ENCODE assay signal across 9 mouse cellular contexts in genomic region chr17:6960349-6960748, GRCm38 (mm10). TPM values are rescaled to one million over a fixed set of nuclear protein-coding genes. Genes with fewer than 3 reads are reported as not detected.
A peak's percentile ranks its signal among the peaks of the same experiment; 100 is the strongest.
DNase-seq lines count a peak whose midpoint lies in the region; ATAC-seq and TF ChIP-seq lines count a peak whose summit lies in the region.
"Not testable (repeated sequence)": the region's sequence is repeated elsewhere in the genome, so short reads cannot be mapped to it uniquely, and the experiment has no call there.
"Had no signal": no experiment of that assay in that cellular context is flagged by ENCODE, and none has a peak within 500 bp of the region (broad histone marks: within the 10 kb centered on the region; RNA-seq: fewer than 3 reads in every experiment).

No protein-coding gene starts in this region.

- H3K4me3 ChIP-seq in MEL (ENCODE audit: control insufficient read depth in 1 of 2, insufficient read depth in 1 of 2, low read depth in 2 of 2, low read length in 2 of 2), result peak overlapping the region; percentile 58 to 59
- H3K4me3 ChIP-seq in forebrain, embryonic 11.5 days (ENCODE audit: low read depth, low read length), result peak overlapping the region; percentile 42
- H3K4me3 ChIP-seq in heart, embryonic 13.5 days, result peak overlapping the region; percentile 60
- H3K4me3 ChIP-seq in limb, embryonic 11.5 days (ENCODE audit: low read depth, low read length), result peak overlapping the region; percentile 30
- peak overlapping the region; percentile 43 for H3K4me3 ChIP-seq in lung, embryonic 14.5 days (ENCODE audit: low read depth, low read length)
- H3K4me3 ChIP-seq in myocyte, result peak overlapping the region; percentile 22
- peak overlapping the region; percentile 36; the same call in 1 of the 2 replicates for H3K4me3 ChIP-seq in thymus, adult 2 months (ENCODE audit: control insufficient read depth, insufficient read depth, low read length)

- DNase-seq in MEL (ENCODE audit: low read depth, low spot score), result peak; percentile 26
- not testable (repeated sequence) for DNase-seq in forebrain, embryonic 11.5 days (ENCODE audit: low spot score); limb, embryonic 11.5 days (ENCODE audit: low spot score); thymus, adult 2 months
- DNase-seq in induced T-regulatory cell, adult 2 months (ENCODE audit: low read depth), result peak; percentile 39
- DNase-seq in lung, embryonic 14.5 days, result peak; percentile 3

- not testable (repeated sequence) for TF ChIP-seq EP300 in MEL (IDR thresholded peaks at IDR 0.05; ENCODE audit: low read depth in 1 of 2, low read length in 2 of 2)

- H3K9ac ChIP-seq in MEL (ENCODE audit: control insufficient read depth, low read depth, low read length, poor library complexity, severe bottlenecking), result peak overlapping the region; percentile 62
- peak overlapping the region; percentile 61 for H3K9ac ChIP-seq in forebrain, embryonic 11.5 days (ENCODE audit: low read length)
- H3K9ac ChIP-seq in heart, embryonic 13.5 days, result peak overlapping the region; percentile 85
- not testable (repeated sequence) for H3K9ac ChIP-seq in limb, embryonic 11.5 days (ENCODE audit: low read length)
- H3K9ac ChIP-seq in lung, embryonic 14.5 days, result peak overlapping the region; percentile 58

- H3K4me1 ChIP-seq in MEL (ENCODE audit: control insufficient read depth in 1 of 2, insufficient read depth in 2 of 2, low read length in 2 of 2); forebrain, embryonic 11.5 days (replicated peaks; ENCODE audit: control insufficient read depth, insufficient read depth, low read length); heart, embryonic 13.5 days; limb, embryonic 11.5 days (ENCODE audit: control insufficient read depth, insufficient read depth, low read length); lung, embryonic 14.5 days (ENCODE audit: insufficient read depth); thymus, adult 2 months (replicated peaks; ENCODE audit: control insufficient read depth, insufficient read depth, low read length): not testable (repeated sequence)

- 1% methylated on average over 12 of the region's 12 CpGs for WGBS in forebrain, embryonic 11.5 days
- 1% methylated on average over 12 of the region's 12 CpGs for WGBS in heart, embryonic 13.5 days
- under 1% methylated on average over 12 of the region's 12 CpGs for WGBS in limb, embryonic 11.5 days
- under 1% methylated on average over 12 of the region's 12 CpGs for WGBS in lung, embryonic 14.5 days
- WGBS in thymus, adult 2 months, result 0% methylated on average over 12 of the region's 12 CpGs

- TF ChIP-seq POLR2A in MEL (IDR thresholded peaks at IDR 0.05; ENCODE audit: control insufficient read depth in 1 of 2, insufficient read depth in 1 of 2, low read depth in 1 of 2, low read length in 2 of 2, poor library complexity in 1 of 2); myocyte (IDR thresholded peaks at IDR 0.05; ENCODE audit: insufficient read length, low read depth); thymus, adult 2 months (IDR thresholded peaks at IDR 0.05; ENCODE audit: control insufficient read depth, extremely low read depth, insufficient read depth, low read length, poor library complexity): not testable (repeated sequence)

- H3K9me3 ChIP-seq in MEL (replicated peaks; ENCODE audit: insufficient read depth, low read length); forebrain, embryonic 11.5 days (ENCODE audit: control insufficient read depth, low read length); heart, embryonic 13.5 days; limb, embryonic 11.5 days (ENCODE audit: control insufficient read depth, low read length); lung, embryonic 14.5 days (ENCODE audit: low read depth, low read length): not testable (repeated sequence)

- H3ac ChIP-seq in myocyte (ENCODE audit: control insufficient read depth, insufficient read length), result peak overlapping the region; percentile 47

- H3K79me2 ChIP-seq in MEL (ENCODE audit: control insufficient read depth, insufficient read depth, low read length, poor library complexity); myocyte (ENCODE audit: control insufficient read depth, insufficient read depth): not testable (repeated sequence)

- not testable (repeated sequence) for TF ChIP-seq RAD21 in MEL (IDR thresholded peaks at IDR 0.05; ENCODE audit: low read depth, low read length)

- H3K36me3 ChIP-seq in MEL (ENCODE audit: control insufficient read depth in 1 of 2, insufficient read depth in 2 of 2, low read length in 2 of 2); forebrain, embryonic 11.5 days (ENCODE audit: control insufficient read depth, insufficient read depth, low read length); heart, embryonic 13.5 days; limb, embryonic 11.5 days (ENCODE audit: control insufficient read depth, insufficient read depth, low read length); lung, embryonic 14.5 days (ENCODE audit: insufficient read depth); myocyte (ENCODE audit: control insufficient read depth, insufficient read depth); thymus, adult 2 months (ENCODE audit: control insufficient read depth, insufficient read depth, low read length): not testable (repeated sequence)

- H3K4me2 ChIP-seq in forebrain, embryonic 11.5 days (ENCODE audit: low read depth, low read length, severe bottlenecking), result peak overlapping the region; percentile 40; the same call in 1 of the 2 replicates
- H3K4me2 ChIP-seq in heart, embryonic 13.5 days, result peak overlapping the region; percentile 66
- peak overlapping the region; percentile 27; the same call in 1 of the 2 replicates for H3K4me2 ChIP-seq in limb, embryonic 11.5 days (ENCODE audit: low read depth, severe bottlenecking)
- H3K4me2 ChIP-seq in lung, embryonic 14.5 days, result peak overlapping the region; percentile 51
- peak overlapping the region; percentile 48 for H3K4me2 ChIP-seq in myocyte (ENCODE audit: low read depth)

- H3K27me3 ChIP-seq in MEL (ENCODE audit: control insufficient read depth in 1 of 2, insufficient read depth in 2 of 2, low read length in 2 of 2); forebrain, embryonic 11.5 days (ENCODE audit: control insufficient read depth, insufficient read depth, low read length); heart, embryonic 13.5 days (replicated peaks); limb, embryonic 11.5 days (ENCODE audit: control insufficient read depth, insufficient read depth, low read length); lung, embryonic 14.5 days (ENCODE audit: insufficient read depth, low read length); myocyte (ENCODE audit: control insufficient read depth, insufficient read depth, insufficient read length); thymus, adult 2 months (ENCODE audit: control insufficient read depth, insufficient read depth, low read length): not testable (repeated sequence)

- not testable (repeated sequence) for TF ChIP-seq CTCF in MEL (IDR thresholded peaks at IDR 0.05 in 2 of 3, conservative IDR thresholded peaks at IDR 0.05 in 1 of 3; ENCODE audit: control insufficient read depth in 1 of 3, insufficient read depth in 1 of 3, low read depth in 2 of 3, low read length in 3 of 3, poor library complexity in 1 of 3, severe bottlenecking in 1 of 3); lung, embryonic 14.5 days (IDR thresholded peaks at IDR 0.05; ENCODE audit: low read depth); thymus, adult 2 months (IDR thresholded peaks at IDR 0.05; ENCODE audit: borderline replicate concordance, control insufficient read depth, extremely low read depth, insufficient read depth, low read length, poor library complexity)

- ATAC-seq in forebrain, embryonic 11.5 days (replicated peaks; ENCODE audit: low FRiP score); heart, embryonic 13.5 days (ENCODE audit: extremely low read depth, insufficient number of reproducible peaks, low FRiP score, low TSS enrichment); limb, embryonic 11.5 days (ENCODE audit: insufficient number of reproducible peaks, low FRiP score, low TSS enrichment, low read depth); lung, embryonic 14.5 days (ENCODE audit: insufficient read depth): not testable (repeated sequence)

- H3K27ac ChIP-seq in MEL (ENCODE audit: control insufficient read depth, low read depth, low read length); forebrain, embryonic 11.5 days (ENCODE audit: low read depth, low read length); heart, embryonic 13.5 days (replicated peaks); limb, embryonic 11.5 days (replicated peaks; ENCODE audit: low read depth, low read length); lung, embryonic 14.5 days (ENCODE audit: low read depth): not testable (repeated sequence)
- peak overlapping the region; percentile 18; the same call in 1 of the 2 replicates for H3K27ac ChIP-seq in thymus, adult 2 months (ENCODE audit: control insufficient read depth, insufficient read depth, low read length)

RNA-seq across cellular contexts. Expression of gene Tagap1, which starts 0.6 kb away (rescaled TPM):
- 15.0 and 17.6 TPM in 2 replicates for total RNA-seq in MEL (2012; rRNA removed)
- polyA plus RNA-seq in MEL (2012; ENCODE audit: insufficient read depth in 1 of 2, insufficient read length in 2 of 2, low read depth in 1 of 2, low replicate concordance in 2 of 2, missing spikeins in 1 of 2) (10 to 100 TPM in 1 of 2 experiments, not detected in 1; 25.2 TPM), myocyte (2012; fragmentation: generic; extraction: Trizol) (12.2 TPM)
- polyA plus RNA-seq in forebrain, embryonic 11.5 days (2014; fragmentation: Nextera tagmentation; extraction: Ambion mirVana), result 58.2 and 63.7 TPM in 2 replicates
- polyA plus RNA-seq in heart, embryonic 13.5 days (2015; fragmentation: Nextera tagmentation; extraction: Ambion mirVana), result 26.5 and 27.6 TPM in 2 replicates
- polyA plus RNA-seq in limb, embryonic 11.5 days (2014; fragmentation: Nextera tagmentation; extraction: Ambion mirVana), result 63.6 and 64.2 TPM in 2 replicates
- polyA plus RNA-seq in lung, embryonic 14.5 days (2014; fragmentation: Nextera tagmentation; extraction: Ambion mirVana), result 58.6 and 61.4 TPM in 2 replicates
- polyA plus RNA-seq in thymus, adult 2 months (2012; rRNA removed), result 68.6 and 78.0 TPM in 2 replicates

RNA-seq across cellular contexts. Expression of gene Rnaset2b, which starts 10.1 kb away (rescaled TPM):
- total RNA-seq in MEL (2012; rRNA removed), result 40.6 and 45.1 TPM in 2 replicates
- 100 to 1,000 TPM; 205 to 626 TPM for polyA plus RNA-seq in MEL (2012; ENCODE audit: insufficient read depth in 1 of 2, insufficient read length in 2 of 2, low read depth in 1 of 2, low replicate concordance in 2 of 2, missing spikeins in 1 of 2)
- polyA plus RNA-seq in forebrain, embryonic 11.5 days (2014; fragmentation: Nextera tagmentation; extraction: Ambion mirVana), result 95.8 and 118 TPM in 2 replicates
- 245 and 276 TPM in 2 replicates for polyA plus RNA-seq in heart, embryonic 13.5 days (2015; fragmentation: Nextera tagmentation; extraction: Ambion mirVana)
- polyA plus RNA-seq in limb, embryonic 11.5 days (2014; fragmentation: Nextera tagmentation; extraction: Ambion mirVana), result 144 and 161 TPM in 2 replicates
- polyA plus RNA-seq in lung, embryonic 14.5 days (2014; fragmentation: Nextera tagmentation; extraction: Ambion mirVana), result 220 and 234 TPM in 2 replicates
- 194 TPM for polyA plus RNA-seq in myocyte (2012; fragmentation: generic; extraction: Trizol)
- 130 and 196 TPM in 2 replicates for polyA plus RNA-seq in thymus, adult 2 months (2012; rRNA removed)

RNA-seq across cellular contexts. Expression of gene Rsph3b, which starts 11.9 kb away (rescaled TPM):
- total RNA-seq in MEL (2012; rRNA removed), result 6.6 and 6.8 TPM in 2 replicates
- polyA plus RNA-seq in MEL (2012; ENCODE audit: insufficient read depth in 1 of 2, insufficient read length in 2 of 2, low read depth in 1 of 2, low replicate concordance in 2 of 2, missing spikeins in 1 of 2) (10 to 100 TPM in 1 of 2 experiments, not detected in 1; 14.7 TPM), myocyte (2012; fragmentation: generic; extraction: Trizol) (19.8 TPM)
- polyA plus RNA-seq in forebrain, embryonic 11.5 days (2014; fragmentation: Nextera tagmentation; extraction: Ambion mirVana), result 43.5 and 48.5 TPM in 2 replicates
- polyA plus RNA-seq in heart, embryonic 13.5 days (2015; fragmentation: Nextera tagmentation; extraction: Ambion mirVana), result 52.5 and 57.9 TPM in 2 replicates
- polyA plus RNA-seq in limb, embryonic 11.5 days (2014; fragmentation: Nextera tagmentation; extraction: Ambion mirVana), result 38.6 and 41.9 TPM in 2 replicates
- polyA plus RNA-seq in lung, embryonic 14.5 days (2014; fragmentation: Nextera tagmentation; extraction: Ambion mirVana), result 35.6 and 37.1 TPM in 2 replicates
- 19.4 and 20.3 TPM in 2 replicates for polyA plus RNA-seq in thymus, adult 2 months (2012; rRNA removed)

RNA-seq across cellular contexts. Expression of gene Gm49721, which starts 18.4 kb away (rescaled TPM):
- not detected in 2 replicates for total RNA-seq in MEL (2012; rRNA removed)
- polyA plus RNA-seq in MEL (2012; ENCODE audit: insufficient read depth in 1 of 2, insufficient read length in 2 of 2, low read depth in 1 of 2, low replicate concordance in 2 of 2, missing spikeins in 1 of 2) (not detected), myocyte (2012; fragmentation: generic; extraction: Trizol) (not detected)
- polyA plus RNA-seq in forebrain, embryonic 11.5 days (2014; fragmentation: Nextera tagmentation; extraction: Ambion mirVana), result 0.40 TPM in 1 of 2 replicates, not detected in the other
- polyA plus RNA-seq in heart, embryonic 13.5 days (2015; fragmentation: Nextera tagmentation; extraction: Ambion mirVana), result 0.13 and 0.17 TPM in 2 replicates
- 0.09 and 0.16 TPM in 2 replicates for polyA plus RNA-seq in limb, embryonic 11.5 days (2014; fragmentation: Nextera tagmentation; extraction: Ambion mirVana)
- 0.20 and 0.36 TPM in 2 replicates for polyA plus RNA-seq in lung, embryonic 14.5 days (2014; fragmentation: Nextera tagmentation; extraction: Ambion mirVana)
- polyA plus RNA-seq in thymus, adult 2 months (2012; rRNA removed), result 9.6 and 9.8 TPM in 2 replicates
- total RNA-seq: heart, adult 8-10 months had no signal
